Mouse (Mus musculus): ENCODE data around the gene Ap4s1. TPM values are rescaled to one million over a fixed set of nuclear protein-coding genes. Genes with fewer than 3 reads are reported as not detected.

Ap4s1 gene
- 91.3 TPM for polyA plus RNA-seq (2015; fragmentation: Illumina TruSeq; extraction: RNeasy Lipid Tissue Mini Kit (QIAGEN cat#74804); ENCODE audit: low read depth, low replicate concordance)

GRCm38 (mm10) chr12:51690893-51691844 lies at the start of gene Ap4s1:
Gene Ap4s1, plus strand, starts transcription at chr12:51691033.

GRCm38 (mm10) chr12:51691845-51692632 lies 1.2 kb downstream of the Ap4s1 start, which contains the start of gene Strn3:
Gene Strn3, minus strand, starts transcription at chr12:51691897.

Other genes with a start within 250 kb of the Ap4s1 start
- 57.4 TPM for gene Coch, start 97.7 kb upstream of the Ap4s1 start, polyA plus RNA-seq (2015; fragmentation: Illumina TruSeq; extraction: RNeasy Lipid Tissue Mini Kit (QIAGEN cat#74804); ENCODE audit: low read depth, low replicate concordance)
- gene Strn3, start 864 bp downstream of the Ap4s1 start, polyA plus RNA-seq (2015; fragmentation: Illumina TruSeq; extraction: RNeasy Lipid Tissue Mini Kit (QIAGEN cat#74804); ENCODE audit: low read depth, low replicate concordance): 65.1 TPM
- 36.1 TPM for gene Hectd1, start 138.5 kb downstream of the Ap4s1 start, polyA plus RNA-seq (2015; fragmentation: Illumina TruSeq; extraction: RNeasy Lipid Tissue Mini Kit (QIAGEN cat#74804); ENCODE audit: low read depth, low replicate concordance)